ENCODE assay signal across 25 mouse cellular contexts in the genomic region with DNA sequence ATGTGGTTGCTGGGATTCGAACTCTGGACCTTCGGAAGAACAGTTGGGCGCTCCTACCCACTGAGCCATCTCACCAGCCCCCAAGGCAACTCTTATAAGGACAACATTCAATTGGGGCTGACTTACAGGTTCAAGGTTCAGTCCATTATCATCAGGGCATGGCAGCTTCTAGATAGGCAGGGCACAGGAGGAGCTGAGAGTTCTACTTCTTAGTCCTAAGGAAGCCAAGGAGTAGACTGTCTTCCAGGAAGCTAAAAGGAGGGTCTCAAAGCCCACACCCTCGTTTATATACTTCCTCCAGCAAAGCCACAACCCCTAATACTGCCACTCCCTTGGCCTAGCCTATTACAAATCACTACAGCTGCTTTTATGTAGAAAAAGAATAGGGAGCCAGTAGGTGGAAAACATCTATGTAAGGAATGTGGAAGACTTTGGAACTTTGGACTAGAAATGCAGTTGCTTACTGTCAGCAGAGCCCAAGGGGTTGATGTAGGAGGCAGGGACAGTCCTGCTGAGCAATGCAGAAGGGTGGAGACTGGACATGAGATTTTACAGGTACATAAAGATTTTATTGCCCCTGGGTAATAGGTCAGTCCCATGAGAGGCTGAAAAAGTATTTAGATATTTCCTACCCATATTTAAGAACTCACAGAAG. TPM values are rescaled to one million over a fixed set of nuclear protein-coding genes. Genes with fewer than 3 reads are reported as not detected.
DNase-seq lines count a peak whose midpoint lies in the region; ATAC-seq and TF ChIP-seq lines count a peak whose summit lies in the region.
"Had no signal": no experiment of that assay in that cellular context is flagged by ENCODE, and none has a peak within 500 bp of the region (broad histone marks: within the 10 kb centered on the region; RNA-seq: fewer than 3 reads in every experiment).

No protein-coding gene starts in this region.

- H3K4me1 ChIP-seq in heart, embryonic 11.5 days (ENCODE audit: control insufficient read depth, insufficient read depth, low read length), result no peaks in the 10 kb centered on the region
- H3K4me1 ChIP-seq in kidney, embryonic 16.5 days (ENCODE audit: insufficient read depth, low read length), result no peaks in the 10 kb centered on the region
- no peaks in the 10 kb centered on the region for H3K4me1 ChIP-seq in kidney, postnatal 0 days (replicated peaks; ENCODE audit: insufficient read depth, low read length)
- peaks cover 18% of the 10 kb centered on the region; the same call in 1 of the 2 replicates for H3K4me1 ChIP-seq in small intestine, adult 2 months (ENCODE audit: control insufficient read depth, insufficient read depth, insufficient read length, low read length)
- no peaks in the 10 kb centered on the region for H3K4me1 ChIP-seq in hindbrain, embryonic 13.5 days (replicated peaks)
- H3K4me1 ChIP-seq: embryonic facial prominence, embryonic 12.5 days; forebrain, embryonic 12.5 days; heart, embryonic 12.5 days had no signal

- no peak overlapping the region for H3K27ac ChIP-seq in heart, embryonic 11.5 days (ENCODE audit: low read depth, low read length)
- H3K27ac ChIP-seq in kidney, embryonic 16.5 days (ENCODE audit: low read length), result no peak overlapping the region
- H3K27ac ChIP-seq in kidney, postnatal 0 days, result no peak overlapping the region
- H3K27ac ChIP-seq in small intestine, adult 2 months (ENCODE audit: insufficient read depth, low read depth, low read length), result peak overlapping the region; percentile 94
- H3K27ac ChIP-seq in hindbrain, embryonic 13.5 days, result no peak overlapping the region
- H3K27ac ChIP-seq: embryonic facial prominence, embryonic 12.5 days; forebrain, embryonic 12.5 days; heart, adult 2 months had no signal

- no peak for TF ChIP-seq POLR2A in small intestine, adult 2 months (IDR thresholded peaks at IDR 0.05; ENCODE audit: low read depth, low read length)

- H3K4me2 ChIP-seq in heart, embryonic 11.5 days, result no peak overlapping the region
- no peak overlapping the region for H3K4me2 ChIP-seq in kidney, embryonic 16.5 days (replicated peaks; ENCODE audit: low read depth, low read length)
- H3K4me2 ChIP-seq in kidney, postnatal 0 days (ENCODE audit: low read length), result no peak overlapping the region
- no peak overlapping the region for H3K4me2 ChIP-seq in hindbrain, embryonic 13.5 days
- H3K4me2 ChIP-seq: embryonic facial prominence, embryonic 12.5 days; forebrain, embryonic 12.5 days; heart, embryonic 12.5 days had no signal

- no peak overlapping the region for H3K4me3 ChIP-seq in heart, embryonic 11.5 days (ENCODE audit: low read depth, low read length)
- no peak overlapping the region for H3K4me3 ChIP-seq in kidney, embryonic 16.5 days (ENCODE audit: low read length)
- no peak overlapping the region for H3K4me3 ChIP-seq in kidney, postnatal 0 days (replicated peaks; ENCODE audit: low read depth, low read length)
- H3K4me3 ChIP-seq in small intestine, adult 2 months (ENCODE audit: low read depth, low read length), result no peak overlapping the region
- no peak overlapping the region for H3K4me3 ChIP-seq in hindbrain, embryonic 13.5 days
- H3K4me3 ChIP-seq: embryonic facial prominence, embryonic 12.5 days; forebrain, embryonic 12.5 days; heart, adult 2 months; heart, embryonic 12.5 days had no signal

- 67% methylated on average over 4 of the region's 4 CpGs for WGBS in heart, embryonic 11.5 days (ENCODE audit: insufficient replicate concordance)
- 75% methylated on average over 4 of the region's 4 CpGs for WGBS in kidney, embryonic 16.5 days
- 78% methylated on average over 4 of the region's 4 CpGs for WGBS in kidney, postnatal 0 days
- WGBS in small intestine, adult 2 months, result 28% methylated on average over 4 of the region's 4 CpGs
- 73% methylated on average over 4 of the region's 4 CpGs for WGBS in hindbrain, embryonic 13.5 days

- no peaks in the 10 kb centered on the region for H3K27me3 ChIP-seq in heart, embryonic 11.5 days (ENCODE audit: control insufficient read depth, insufficient read depth, low read length)
- H3K27me3 ChIP-seq in kidney, embryonic 16.5 days (ENCODE audit: insufficient read depth, low read length), result no peaks in the 10 kb centered on the region
- H3K27me3 ChIP-seq in kidney, postnatal 0 days (ENCODE audit: insufficient read depth, low read length), result no peaks in the 10 kb centered on the region
- H3K27me3 ChIP-seq in small intestine, adult 2 months (ENCODE audit: control insufficient read depth, insufficient read depth, low read length), result no peaks in the 10 kb centered on the region
- H3K27me3 ChIP-seq in hindbrain, embryonic 13.5 days, result no peaks in the 10 kb centered on the region
- H3K27me3 ChIP-seq: embryonic facial prominence, embryonic 12.5 days; forebrain, embryonic 12.5 days; heart, embryonic 12.5 days had no signal

- H3K9ac ChIP-seq in heart, embryonic 11.5 days (ENCODE audit: low read depth, low read length), result no peak overlapping the region
- no peak overlapping the region for H3K9ac ChIP-seq in kidney, embryonic 16.5 days (replicated peaks; ENCODE audit: low read length)
- H3K9ac ChIP-seq in kidney, postnatal 0 days (ENCODE audit: low read depth, low read length), result no peak overlapping the region
- H3K9ac ChIP-seq in hindbrain, embryonic 13.5 days, result no peak overlapping the region
- H3K9ac ChIP-seq: embryonic facial prominence, embryonic 12.5 days; forebrain, embryonic 12.5 days; heart, embryonic 12.5 days had no signal

- no peak for TF ChIP-seq CTCF in kidney, postnatal 0 days (IDR thresholded peaks at IDR 0.05; ENCODE audit: low read depth)
- TF ChIP-seq CTCF in small intestine, adult 2 months (IDR thresholded peaks at IDR 0.05; ENCODE audit: extremely low read depth, insufficient read length, insufficient replicate concordance, low read depth, low read length), result no peak

- ATAC-seq in heart, embryonic 11.5 days (replicated peaks; ENCODE audit: insufficient number of reproducible peaks, low FRiP score, low TSS enrichment), result no peak
- ATAC-seq in kidney, embryonic 16.5 days (ENCODE audit: low FRiP score, low TSS enrichment), result no peak
- 0 out of 2 replicates have a peak, but pooled peaks have one; percentile 40 for ATAC-seq in kidney, postnatal 0 days (replicated peaks; ENCODE audit: low FRiP score, low read depth)
- ATAC-seq in hindbrain, embryonic 13.5 days (ENCODE audit: low FRiP score), result no peak
- ATAC-seq: CD4-positive, CD25-positive, alpha-beta regulatory T cell, adult 4 months; forebrain, embryonic 16.5 days had no signal

- peak; percentile 27 for DNase-seq in heart, adult 11 months
- peak; percentile 19 for DNase-seq in kidney, adult 9 months
- DNase-seq in kidney, postnatal 0 days (ENCODE audit: low spot score), result peak; percentile 2
- DNase-seq in cerebellum, postnatal 36 days, result no peak
- DNase-seq: adrenal gland, adult 8-10 months; adrenal gland, postnatal 36 days; B cell, adult 2 months; cerebellum, adult 2 months; cerebellum, postnatal 14 days; gastrocnemius, postnatal 10 days; heart, adult 2 months had no signal

- H3K36me3 ChIP-seq in heart, embryonic 11.5 days (ENCODE audit: control insufficient read depth, insufficient read depth, low read length), result no peaks in the 10 kb centered on the region
- H3K36me3 ChIP-seq in kidney, embryonic 16.5 days (ENCODE audit: insufficient read depth, low read length), result no peaks in the 10 kb centered on the region
- no peaks in the 10 kb centered on the region for H3K36me3 ChIP-seq in kidney, postnatal 0 days (ENCODE audit: insufficient read depth, low read length)
- peaks cover 16% of the 10 kb centered on the region for H3K36me3 ChIP-seq in small intestine, adult 2 months (ENCODE audit: control insufficient read depth, insufficient read depth, low read length)
- no peaks in the 10 kb centered on the region for H3K36me3 ChIP-seq in hindbrain, embryonic 13.5 days
- H3K36me3 ChIP-seq: embryonic facial prominence, embryonic 12.5 days; forebrain, embryonic 12.5 days; G1E; heart, embryonic 12.5 days had no signal

- no peaks in the 10 kb centered on the region for H3K9me3 ChIP-seq in heart, embryonic 11.5 days (replicated peaks; ENCODE audit: control insufficient read depth, low read length)
- no peaks in the 10 kb centered on the region for H3K9me3 ChIP-seq in kidney, embryonic 16.5 days (ENCODE audit: low read length)
- no peaks in the 10 kb centered on the region for H3K9me3 ChIP-seq in kidney, postnatal 0 days (replicated peaks; ENCODE audit: low read length)
- H3K9me3 ChIP-seq in hindbrain, embryonic 13.5 days, result no peaks in the 10 kb centered on the region
- H3K9me3 ChIP-seq: embryonic facial prominence, embryonic 12.5 days; forebrain, embryonic 12.5 days; G1E; heart, embryonic 12.5 days had no signal

RNA-seq across cellular contexts. Expression of gene Apol10a, which starts 5.4 kb away (rescaled TPM):
- not detected in 2 replicates for polyA plus RNA-seq in heart, embryonic 11.5 days (2014; fragmentation: Nextera tagmentation; extraction: Ambion mirVana)
- not detected in 2 replicates for polyA plus RNA-seq in kidney, embryonic 16.5 days (2015; fragmentation: Nextera tagmentation; extraction: Ambion mirVana)
- 0.11 TPM in 1 of 2 replicates, not detected in the other for polyA plus RNA-seq in kidney, postnatal 0 days (2015; fragmentation: Nextera tagmentation; extraction: Ambion mirVana)
- 4.4 and 56.4 TPM in 2 replicates for polyA plus RNA-seq in small intestine, adult 2 months (2012; rRNA removed)
- polyA plus RNA-seq in hindbrain, embryonic 13.5 days (2015; fragmentation: Nextera tagmentation; extraction: Ambion mirVana), result not detected in 2 replicates
- polyA plus RNA-seq: cerebellum, adult 2 months; cortical plate, adult 2 months; embryonic facial prominence, embryonic 12.5 days; forebrain, embryonic 12.5 days; forebrain, embryonic 16.5 days; G1E; heart, adult 2 months; heart, embryonic 12.5 days; hindbrain, embryonic 11.5 days had no signal

RNA-seq across cellular contexts. Expression of gene Apol11a, which starts 25.8 kb away (rescaled TPM):
- polyA plus RNA-seq in heart, embryonic 11.5 days (2014; fragmentation: Nextera tagmentation; extraction: Ambion mirVana), result not detected in 2 replicates
- polyA plus RNA-seq in kidney, embryonic 16.5 days (2015; fragmentation: Nextera tagmentation; extraction: Ambion mirVana), result not detected in 2 replicates
- not detected in 2 replicates for polyA plus RNA-seq in kidney, postnatal 0 days (2015; fragmentation: Nextera tagmentation; extraction: Ambion mirVana)
- 0.13 TPM in 1 of 2 replicates, not detected in the other for polyA plus RNA-seq in small intestine, adult 2 months (2012; rRNA removed)
- not detected in 2 replicates for polyA plus RNA-seq in hindbrain, embryonic 13.5 days (2015; fragmentation: Nextera tagmentation; extraction: Ambion mirVana)
- polyA plus RNA-seq: CD4-positive, CD25-positive, alpha-beta regulatory T cell, adult 4 months; cerebellum, adult 2 months; cortical plate, adult 2 months; embryonic facial prominence, embryonic 12.5 days; forebrain, embryonic 12.5 days; forebrain, embryonic 16.5 days; frontal cortex, adult 2 months; G1E; heart, adult 2 months; heart, embryonic 12.5 days; heart, embryonic 16.5 days; hindbrain, embryonic 11.5 days had no signal

RNA-seq across cellular contexts. Expression of gene Apol7b, which starts 35.0 kb away (rescaled TPM):
- not detected in 2 replicates for polyA plus RNA-seq in heart, embryonic 11.5 days (2014; fragmentation: Nextera tagmentation; extraction: Ambion mirVana)
- polyA plus RNA-seq in kidney, embryonic 16.5 days (2015; fragmentation: Nextera tagmentation; extraction: Ambion mirVana), result 0.12 TPM in 1 of 2 replicates, not detected in the other
- not detected in 2 replicates for polyA plus RNA-seq in kidney, postnatal 0 days (2015; fragmentation: Nextera tagmentation; extraction: Ambion mirVana)
- 0.49 and 0.62 TPM in 2 replicates for polyA plus RNA-seq in small intestine, adult 2 months (2012; rRNA removed)
- not detected in 2 replicates for polyA plus RNA-seq in hindbrain, embryonic 13.5 days (2015; fragmentation: Nextera tagmentation; extraction: Ambion mirVana)
- polyA plus RNA-seq: cerebellum, adult 2 months; embryonic facial prominence, embryonic 12.5 days; forebrain, embryonic 12.5 days; forebrain, embryonic 16.5 days; G1E; heart, embryonic 12.5 days; heart, embryonic 16.5 days; hindbrain, embryonic 11.5 days had no signal

RNA-seq across cellular contexts. Expression of gene Apol7c, which starts 50.8 kb away (rescaled TPM):
- polyA plus RNA-seq in heart, embryonic 11.5 days (2014; fragmentation: Nextera tagmentation; extraction: Ambion mirVana), result not detected in 2 replicates
- not detected in 2 replicates for polyA plus RNA-seq in kidney, embryonic 16.5 days (2015; fragmentation: Nextera tagmentation; extraction: Ambion mirVana)
- polyA plus RNA-seq in kidney, postnatal 0 days (2015; fragmentation: Nextera tagmentation; extraction: Ambion mirVana), result not detected in 2 replicates
- 15.3 and 19.6 TPM in 2 replicates for polyA plus RNA-seq in small intestine, adult 2 months (2012; rRNA removed)
- polyA plus RNA-seq in hindbrain, embryonic 13.5 days (2015; fragmentation: Nextera tagmentation; extraction: Ambion mirVana), result not detected in 2 replicates
- polyA plus RNA-seq: cerebellum, adult 2 months; cortical plate, adult 2 months; embryonic facial prominence, embryonic 12.5 days; forebrain, embryonic 12.5 days; forebrain, embryonic 16.5 days; frontal cortex, adult 2 months; G1E; heart, adult 2 months; heart, embryonic 12.5 days; hindbrain, embryonic 11.5 days had no signal

Comparison
In these comparisons a context has a peak if more than half of its experiments do, and no peak if none do; other contexts are left out.
1. DNase-seq: peak in heart, adult 11 months (single experiment), kidney, adult 9 months (single experiment) and kidney, postnatal 0 days (single experiment); none in cerebellum, postnatal 36 days (0 of 2).